Mouse (Mus musculus) regulatory T cell (primary cell): ENCODE measurements around the gene Lias.

Experiments
- in situ Hi-C: fragments of 300-600 bp; cut with MboI, MseI; formaldehyde crosslinking; loops from one replicate; pipeline ENCODE4 v1.15.1; 2025; ENCODE audit warnings: high pct_unique_total_duplicates

The Lias gene

GRCm38 (mm10) chr5:65424215-65424614 lies 32.9 kb downstream of the Lias start:
- in situ Hi-C loops = no loop called here

- in situ Hi-C loops = no loop called here
These were observed 34.0 kb downstream of the Lias start for GRCm38 (mm10) chr5:65425251-65425650.

GRCm38 (mm10) chr5:65428321-65428720 lies 37.0 kb downstream of the Lias start:
- in situ Hi-C loops = no loop called here

GRCm38 (mm10) chr5:65429441-65429840 lies 38.1 kb downstream of the Lias start:
- in situ Hi-C loops = no loop called here

- in situ Hi-C loops = no loop called here
These were observed 43.4 kb downstream of the Lias start for GRCm38 (mm10) chr5:65434471-65435362.

- in situ Hi-C loops = no loop called here
These were observed 44.1 kb downstream of the Lias start for GRCm38 (mm10) chr5:65435363-65435805.

- in situ Hi-C loops = no loop called here
These were observed 44.7 kb downstream of the Lias start, which contains the start of gene Ugdh for GRCm38 (mm10) chr5:65435806-65436561. Ugdh (minus strand) TSS chr5:65435949.

GRCm38 (mm10) chr5:65438041-65438440 lies 46.7 kb downstream of the Lias start:
- in situ Hi-C loops = no loop called here

GRCm38 (mm10) chr5:65444981-65445380 lies 53.7 kb downstream of the Lias start:
- in situ Hi-C loops = no loop called here

- in situ Hi-C loops = no loop called here
These were observed 55.5 kb downstream of the Lias start for GRCm38 (mm10) chr5:65446756-65447155.

GRCm38 (mm10) chr5:65447826-65448225 lies 56.5 kb downstream of the Lias start:
- in situ Hi-C loops = no loop called here

- in situ Hi-C loops = no loop called here
These were observed 57.6 kb downstream of the Lias start for GRCm38 (mm10) chr5:65448941-65449340.

- in situ Hi-C loops = no loop called here
These were observed 63.5 kb downstream of the Lias start for GRCm38 (mm10) chr5:65454771-65455170.

- in situ Hi-C loops = no loop called here
These were observed 66.0 kb downstream of the Lias start for GRCm38 (mm10) chr5:65457086-65457827.

- in situ Hi-C loops = no loop called here
These were observed 66.5 kb downstream of the Lias start for GRCm38 (mm10) chr5:65457846-65458245.

GRCm38 (mm10) chr5:65459454-65459853 lies 68.2 kb downstream of the Lias start:
- in situ Hi-C loops = no loop called here
